Mouse (Mus musculus) urinary bladder, adult 18-20 months (tissue): ENCODE measurements around the gene Clip2.

Source experiments
- DNase-seq, 2 experiments: peaks; one replicate each; pipeline ENCODE4 v3.0.0; 2022; ENCODE audit warnings: low spot score in 2 of 2, mixed read lengths in 2 of 2

Gene Clip2

DNA sequence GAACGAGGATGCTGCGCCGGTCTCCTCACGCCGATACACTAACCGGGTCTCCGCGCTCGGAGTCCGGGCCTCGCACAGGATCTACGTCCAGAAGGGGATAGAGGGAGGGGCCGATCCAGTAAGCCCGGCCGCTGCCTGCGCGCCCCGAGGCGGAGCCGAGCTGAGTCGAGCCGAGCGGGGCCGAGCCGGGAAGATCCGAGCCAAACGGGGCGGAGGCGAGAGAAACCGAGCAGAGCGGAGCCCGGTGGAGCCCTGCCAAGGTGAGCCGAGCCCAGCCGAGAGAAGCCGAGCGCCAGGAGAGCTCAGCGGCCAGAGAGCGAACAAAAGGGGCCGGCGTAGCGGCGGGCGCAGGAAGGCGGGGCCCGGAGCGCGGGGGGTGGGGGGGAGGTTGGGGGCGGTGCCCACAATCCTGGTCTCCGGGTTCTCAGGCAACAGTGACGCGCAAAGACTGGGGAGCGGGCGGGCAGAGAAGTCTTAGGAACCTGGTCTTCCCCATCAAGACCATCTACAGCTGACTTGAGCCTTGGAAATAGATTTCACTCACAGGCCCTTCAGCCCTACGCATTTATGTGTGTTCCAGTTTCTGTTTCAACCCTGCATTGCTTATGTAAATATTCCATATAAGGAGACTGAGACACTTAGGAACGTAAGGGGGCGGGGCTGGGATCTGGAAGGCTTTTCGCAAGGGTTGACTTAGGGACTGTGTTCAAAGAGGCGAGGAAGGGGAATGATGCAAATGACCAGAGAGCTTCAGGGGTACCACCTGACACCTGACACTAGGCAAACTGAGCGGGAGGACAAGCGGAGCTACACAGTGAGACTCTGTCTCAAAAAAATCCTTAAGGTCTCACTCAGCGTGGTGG, at the start of gene Clip2:
Gene Clip2, minus strand, starts transcription at position 325 of the 863 bp plus-strand sequence.
- peak; percentile 97 to 98 for DNase-seq

DNA sequence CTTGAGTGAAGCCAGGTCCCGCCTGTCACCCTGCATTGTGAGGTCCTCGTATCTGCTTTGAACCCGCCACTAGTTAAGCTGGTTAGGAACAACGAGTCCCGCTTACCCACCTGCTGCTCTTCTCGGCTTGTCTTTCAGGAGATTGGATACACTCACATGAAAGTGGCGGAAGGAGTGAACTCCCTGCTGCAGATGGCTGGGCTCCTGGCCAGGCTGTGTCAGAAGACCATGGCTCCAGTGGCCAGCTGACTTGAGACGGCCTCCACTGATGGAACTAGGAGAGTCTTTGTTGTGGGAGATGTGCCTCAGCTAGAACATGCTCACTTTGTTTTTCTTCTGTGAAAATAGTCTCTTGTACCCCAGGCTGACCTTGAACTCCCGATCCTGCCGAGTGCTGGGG, 45.5 kb upstream of the Clip2 start:
- no peak for DNase-seq

DNA sequence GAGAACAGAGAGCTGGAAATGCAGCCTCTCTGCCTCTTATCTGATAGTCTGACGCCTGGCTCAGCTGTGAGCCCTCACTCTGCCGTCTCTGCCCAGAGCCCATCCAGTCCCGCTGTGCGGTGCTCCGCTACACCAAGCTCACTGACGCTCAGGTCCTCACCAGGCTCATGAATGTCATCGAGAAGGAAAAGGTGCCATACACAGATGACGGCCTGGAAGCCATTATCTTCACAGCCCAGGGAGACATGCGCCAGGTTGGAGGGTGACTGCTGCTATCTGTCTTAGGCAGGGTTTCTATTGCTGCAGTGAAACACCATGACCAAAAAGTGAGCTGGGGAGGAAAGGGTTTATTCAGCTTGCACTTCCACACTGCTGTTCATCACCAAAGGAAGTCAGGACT, 40.9 kb upstream of the Clip2 start:
- no peak for DNase-seq

DNA sequence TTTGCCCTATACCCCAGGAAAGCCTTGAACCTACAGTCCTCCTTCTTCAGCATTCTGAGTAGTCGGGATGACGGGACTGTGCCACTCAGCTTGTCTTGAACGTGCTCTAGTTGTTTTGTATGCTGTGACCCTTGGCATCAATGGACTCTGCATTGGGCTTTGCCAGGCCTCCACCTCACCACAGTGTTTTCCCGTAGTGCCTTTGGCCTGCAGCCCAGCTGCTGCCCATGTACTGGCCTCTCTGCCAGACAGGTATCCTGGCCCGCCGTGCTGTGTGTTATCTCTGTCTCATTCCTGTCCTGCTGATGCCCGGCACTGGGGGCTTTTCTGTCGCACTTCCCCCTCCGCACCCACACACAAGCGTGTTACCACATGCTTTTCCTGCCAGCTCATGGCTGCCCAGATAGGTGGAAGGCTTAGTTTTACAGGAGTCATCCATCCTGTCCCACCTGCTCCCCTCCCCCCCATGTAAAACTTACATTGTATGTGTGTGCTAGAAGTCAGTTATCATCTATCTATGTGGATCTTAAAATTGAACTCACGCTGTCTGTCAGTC, 39.9 kb upstream of the Clip2 start:
- no peak for DNase-seq

DNA sequence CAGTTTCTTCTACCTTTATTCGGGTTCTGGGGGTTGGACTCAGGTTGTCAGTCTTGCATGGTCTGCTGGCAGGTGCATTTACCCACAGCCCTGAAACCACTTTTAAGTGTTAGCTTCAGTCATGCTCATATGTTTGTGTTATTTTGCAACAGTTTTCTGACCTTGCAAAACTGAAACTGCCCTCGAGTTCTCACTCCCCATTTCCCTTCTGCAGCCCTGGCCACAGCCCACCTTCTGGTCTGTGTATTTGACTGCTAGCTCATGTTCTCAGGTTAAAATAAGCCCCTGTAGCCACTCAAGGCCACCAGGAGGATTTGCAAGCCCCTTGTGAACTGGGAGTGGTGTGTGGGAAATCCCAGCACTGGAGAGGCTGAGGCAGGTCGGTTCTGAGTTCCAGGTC, 37.7 kb upstream of the Clip2 start:
- DNase-seq: no peak

DNA sequence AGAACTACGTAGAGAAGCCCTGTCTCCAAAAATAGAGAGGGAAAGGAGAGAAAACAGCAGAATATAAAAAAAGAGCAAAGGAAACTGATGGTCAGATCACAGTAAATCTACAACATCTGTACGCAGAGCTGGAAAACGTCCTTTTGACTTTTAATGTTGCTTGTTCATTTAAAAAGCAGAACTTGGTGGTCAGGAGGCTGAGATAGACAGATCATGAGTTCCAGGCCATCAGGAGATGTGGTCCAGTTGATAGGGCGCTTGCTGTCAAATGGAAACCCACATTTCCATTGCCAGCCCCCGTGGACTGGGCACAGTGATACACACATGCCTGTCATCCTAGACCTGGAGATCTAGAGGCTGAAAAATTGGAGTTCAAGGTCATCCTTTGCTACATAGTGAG, 32.6 kb upstream of the Clip2 start:
- no peak for DNase-seq

DNA sequence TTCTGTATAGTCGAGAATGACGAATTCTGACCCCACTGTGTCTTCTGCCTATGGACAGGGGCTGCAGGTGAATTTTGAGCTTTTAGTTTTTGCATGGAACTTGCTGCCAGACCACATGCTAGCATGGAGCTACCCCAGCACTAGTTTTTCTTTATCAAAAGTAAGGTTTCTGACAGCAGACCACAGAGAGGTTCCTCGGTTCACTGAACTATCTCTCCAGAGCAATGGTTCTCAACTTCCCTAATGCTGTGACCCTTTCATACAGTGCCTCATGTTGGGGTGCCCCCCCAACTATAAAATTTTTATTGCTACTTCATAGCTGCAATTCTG, 31.6 kb upstream of the Clip2 start:
- no peak for DNase-seq

DNA sequence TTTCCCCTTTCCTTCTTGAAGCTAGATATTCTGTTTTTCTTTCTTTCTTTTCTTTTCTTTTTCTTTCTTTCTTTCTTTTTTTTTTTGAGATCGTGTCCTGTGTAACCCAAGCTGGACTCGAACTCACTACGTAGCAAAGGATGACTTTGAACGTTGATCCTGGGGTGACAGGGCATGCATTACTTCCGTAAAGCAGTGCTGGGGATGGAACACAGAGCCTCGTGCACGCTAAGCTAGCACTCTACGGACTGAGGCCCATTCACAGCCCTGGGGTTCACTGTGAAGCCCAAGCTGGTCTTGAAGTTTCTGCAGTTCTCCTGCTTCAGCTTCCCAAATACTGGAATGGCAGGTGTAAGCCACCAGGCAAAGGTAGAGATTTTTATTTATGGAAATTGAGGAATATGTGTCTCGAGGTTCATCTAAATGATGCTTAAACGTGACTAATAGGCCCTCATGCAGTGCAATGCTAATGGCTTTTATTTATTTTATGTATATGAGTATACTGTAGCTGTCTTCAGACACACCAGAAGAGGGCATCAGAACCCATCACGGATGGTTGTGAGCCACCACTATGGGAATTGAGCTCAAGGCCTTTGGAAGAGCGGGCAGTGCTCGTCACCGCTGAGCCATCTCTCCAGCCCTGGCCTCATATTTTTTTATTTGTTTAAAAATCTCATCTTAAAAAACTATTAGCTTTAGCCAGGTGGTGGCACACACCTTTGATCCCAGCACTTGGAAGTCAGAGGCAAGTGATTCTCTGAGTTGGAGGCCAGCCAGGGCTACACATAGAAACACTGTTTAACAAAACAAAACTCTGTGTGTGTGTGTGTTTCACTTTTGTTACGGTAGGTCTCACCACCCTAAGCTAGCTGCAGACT, 31.0 kb upstream of the Clip2 start:
- DNase-seq: no peak

DNA sequence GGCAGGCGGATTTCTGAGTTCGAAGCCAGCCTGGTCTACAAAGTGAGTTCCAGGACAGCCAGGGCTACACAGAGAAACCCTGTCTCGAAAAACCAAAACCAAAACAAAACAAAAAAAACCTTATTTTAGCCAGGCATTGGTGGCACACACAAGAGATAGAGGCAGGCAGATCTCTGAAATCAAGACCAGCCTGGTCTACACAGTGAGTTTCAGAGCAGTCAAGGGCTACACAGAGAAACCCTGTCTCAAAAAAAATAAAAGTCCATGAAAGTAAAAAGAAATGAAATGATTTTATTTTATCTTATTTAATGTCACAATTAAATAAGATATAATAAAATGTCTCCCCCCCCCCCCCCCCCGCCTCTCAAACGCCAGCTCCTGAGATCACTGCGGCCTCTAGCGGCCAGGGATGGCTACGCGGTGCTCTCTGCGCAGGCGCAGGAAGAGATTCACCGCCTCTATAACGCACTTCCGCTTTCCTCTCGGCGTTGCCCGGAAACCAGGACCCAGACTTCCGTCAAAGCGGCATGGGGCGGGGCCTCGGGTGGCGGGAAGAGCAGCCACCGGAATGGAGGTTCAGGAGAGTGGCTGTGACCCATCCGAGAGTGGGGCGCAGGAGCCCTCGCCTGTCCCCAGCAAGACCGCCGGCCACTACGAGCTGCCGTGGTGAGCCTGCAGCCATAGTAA, 30.1 kb upstream of the Clip2 start:
- DNase-seq: peak; percentile 92 to 94

DNA sequence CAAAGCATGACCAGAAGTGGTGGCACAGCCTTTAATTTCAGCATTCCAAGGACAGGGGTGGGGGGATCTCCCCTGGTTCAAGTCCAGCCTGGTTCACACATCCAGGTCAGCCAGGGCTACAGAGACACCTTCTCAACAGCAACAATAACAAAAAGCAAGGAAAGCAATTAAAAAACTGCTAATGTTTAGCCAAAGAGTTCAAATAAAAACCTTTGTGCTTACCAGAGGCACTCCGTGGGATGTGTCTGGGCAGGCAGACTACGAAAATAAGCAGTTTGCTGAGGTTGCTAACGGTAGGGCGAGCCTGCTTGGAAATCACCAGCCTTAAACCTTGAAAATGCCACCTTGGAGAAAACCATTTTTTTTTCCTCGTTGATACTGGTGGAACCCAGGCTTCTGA, 28.9 kb upstream of the Clip2 start, which contains the start of gene Rfc2:
Gene Rfc2, plus strand, starts transcription at position 221 of the 400 bp plus-strand sequence.
- DNase-seq: peak in 1 of 2 experiments; percentile 30

DNA sequence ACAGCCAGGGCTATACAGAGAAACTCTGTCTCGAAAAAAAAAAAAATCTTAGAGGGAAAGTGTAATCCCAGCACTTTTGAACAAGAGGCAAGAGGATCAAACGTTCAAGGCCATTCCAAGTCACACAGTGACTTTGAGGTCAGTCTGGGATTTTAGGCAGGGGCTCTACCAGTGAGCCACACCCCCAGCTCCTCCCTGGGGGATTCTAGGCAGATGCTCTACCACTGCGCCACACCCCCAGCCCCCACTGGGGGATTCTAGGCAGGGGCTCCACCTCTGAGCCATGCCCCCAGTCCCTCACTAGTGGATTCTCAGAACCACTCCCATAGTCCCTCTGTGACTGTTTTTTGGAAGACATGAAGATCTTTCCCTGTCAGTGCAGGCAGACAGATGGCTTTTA, 26.9 kb upstream of the Clip2 start:
- DNase-seq: no peak

DNA sequence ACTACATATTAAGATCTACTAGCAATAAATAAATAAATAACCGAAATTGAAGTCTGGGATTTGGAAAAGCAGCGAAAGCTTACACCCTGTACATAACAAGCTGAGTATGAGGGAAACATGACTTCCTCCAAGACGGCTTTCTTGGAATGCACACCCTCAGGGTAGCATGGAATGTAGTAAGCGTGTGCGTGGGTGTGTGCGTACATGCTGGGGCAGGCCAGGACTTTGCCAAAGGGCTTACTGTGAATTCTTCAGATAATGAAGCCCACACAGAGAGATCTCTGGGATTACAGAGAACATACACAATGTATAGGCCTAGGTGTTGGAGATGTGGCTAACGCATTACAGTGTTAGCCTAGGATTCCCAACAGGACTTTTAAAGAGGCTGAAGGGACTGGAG, 25.3 kb upstream of the Clip2 start:
- no peak for DNase-seq

DNA sequence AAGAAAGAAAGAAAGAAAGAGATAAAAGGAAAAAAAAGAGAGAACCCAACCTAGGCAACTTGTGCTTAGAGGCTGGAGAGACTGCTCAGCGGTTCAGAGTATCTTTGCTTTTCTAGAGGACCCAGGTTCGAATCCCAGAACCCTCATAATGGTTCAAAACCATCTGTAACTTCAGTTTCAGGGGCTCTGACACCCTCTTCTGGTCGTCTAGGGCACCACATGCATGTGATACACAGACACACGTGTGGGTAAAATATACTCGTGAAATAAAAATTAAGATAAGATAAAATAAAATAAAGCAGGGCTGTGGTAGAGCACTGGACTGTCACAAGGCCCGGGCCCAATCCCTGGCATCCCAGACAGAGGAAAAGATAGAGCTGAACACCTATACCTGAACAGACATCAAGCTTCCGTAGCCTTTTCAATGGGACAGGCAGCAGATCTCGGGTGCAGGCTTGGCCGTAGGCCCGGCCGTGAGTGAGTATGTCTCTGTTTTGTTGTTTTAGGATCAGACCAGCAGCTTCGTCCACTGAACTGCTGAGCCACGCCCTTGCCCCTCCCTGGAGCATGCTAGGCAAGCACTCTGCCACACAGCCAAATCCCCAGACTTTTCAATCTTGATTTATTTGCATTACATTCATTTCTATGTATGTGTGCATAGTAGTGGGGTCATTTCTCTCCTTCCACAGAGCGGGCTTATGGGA, 24.4 kb upstream of the Clip2 start:
- peak; percentile 33 to 44 for DNase-seq

DNA sequence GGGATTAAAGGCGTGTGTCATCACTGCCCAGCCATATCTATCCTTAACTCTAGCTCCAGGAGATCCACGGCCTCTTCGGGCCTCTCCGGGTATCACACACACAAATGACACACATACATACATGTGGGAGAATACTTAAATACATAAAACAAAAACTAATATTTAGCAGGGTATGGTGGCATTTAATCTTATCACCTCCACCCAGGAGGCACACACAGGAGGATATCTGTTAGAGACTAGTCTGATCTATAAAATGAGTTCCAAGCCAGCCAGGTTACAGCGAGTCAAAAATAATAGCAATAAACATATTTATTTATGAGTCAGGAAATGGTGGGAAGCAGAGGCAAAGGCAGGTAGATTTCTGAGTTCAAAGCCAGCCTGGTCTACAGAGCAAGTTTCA, 23.6 kb upstream of the Clip2 start:
- no peak for DNase-seq

DNA sequence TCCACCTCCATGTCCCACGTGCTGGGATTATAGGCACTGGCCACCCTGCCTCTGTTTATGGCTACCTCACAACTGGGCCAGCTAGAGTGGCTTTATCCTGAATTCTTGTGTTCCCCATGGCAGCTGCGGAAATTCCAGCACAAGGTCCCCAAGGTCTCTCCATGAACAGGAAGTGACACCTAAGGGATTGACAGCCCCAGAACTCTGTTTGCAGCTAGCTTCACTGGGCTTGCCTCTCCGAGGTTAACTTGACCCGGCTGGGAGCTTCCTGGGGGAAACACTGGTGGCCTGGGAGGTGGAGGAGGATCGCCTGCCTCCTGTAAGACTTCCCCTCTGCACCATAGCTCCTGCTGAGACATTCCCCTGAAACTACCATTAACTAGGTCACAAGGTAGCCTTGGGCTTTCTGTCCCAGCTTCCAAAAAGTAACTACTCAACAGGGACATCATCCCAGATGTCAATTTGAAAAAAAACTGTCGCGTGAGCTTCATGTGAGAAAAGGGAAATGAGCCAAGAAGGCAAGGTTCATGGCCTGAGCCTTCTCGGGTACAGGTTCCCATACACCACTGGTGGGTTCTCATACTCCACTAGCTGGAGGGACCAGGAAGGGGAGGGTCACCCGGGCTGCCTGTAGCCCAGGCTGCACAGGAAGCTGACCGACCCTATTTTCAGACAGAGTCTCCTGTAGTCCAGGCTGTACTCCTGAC, 20.4 kb upstream of the Clip2 start:
- DNase-seq: no peak

DNA sequence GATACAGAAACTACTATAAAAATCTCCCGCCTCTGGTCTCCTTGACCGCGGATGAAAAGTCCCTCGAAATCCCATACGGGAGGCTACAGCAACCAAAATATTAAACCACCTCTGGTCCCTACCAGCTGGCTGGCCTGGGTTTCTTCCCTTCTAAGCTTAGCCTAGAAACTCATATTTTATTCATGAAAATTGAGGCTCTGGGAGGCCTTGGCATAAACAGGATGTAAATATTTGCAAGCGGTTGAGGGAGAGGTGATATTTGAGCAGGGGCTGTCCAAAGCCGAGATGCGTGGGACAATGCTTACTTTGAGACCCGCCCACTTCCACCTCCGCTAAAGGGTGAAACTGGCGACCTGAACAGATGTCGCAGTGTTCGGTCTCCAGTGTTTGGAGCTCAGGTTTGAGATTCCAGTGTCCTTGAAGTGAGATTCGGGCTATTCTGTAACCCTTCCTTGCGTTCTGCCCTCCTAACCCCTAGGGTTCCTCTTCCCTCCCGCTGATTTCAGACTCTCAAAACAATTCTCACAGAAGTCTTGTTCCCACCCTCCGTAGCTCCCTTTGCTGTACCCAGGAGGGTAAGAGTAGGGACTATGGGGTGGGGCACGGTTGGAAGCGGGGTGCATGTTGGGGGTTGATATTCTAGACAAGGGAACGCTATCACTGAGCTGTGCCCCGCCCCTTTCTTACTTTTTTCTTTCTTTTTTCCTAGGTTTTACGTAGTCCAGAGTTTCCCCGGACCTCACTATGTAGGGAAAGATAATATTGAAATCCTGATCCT, 19.7 kb upstream of the Clip2 start:
- DNase-seq: no peak

DNA sequence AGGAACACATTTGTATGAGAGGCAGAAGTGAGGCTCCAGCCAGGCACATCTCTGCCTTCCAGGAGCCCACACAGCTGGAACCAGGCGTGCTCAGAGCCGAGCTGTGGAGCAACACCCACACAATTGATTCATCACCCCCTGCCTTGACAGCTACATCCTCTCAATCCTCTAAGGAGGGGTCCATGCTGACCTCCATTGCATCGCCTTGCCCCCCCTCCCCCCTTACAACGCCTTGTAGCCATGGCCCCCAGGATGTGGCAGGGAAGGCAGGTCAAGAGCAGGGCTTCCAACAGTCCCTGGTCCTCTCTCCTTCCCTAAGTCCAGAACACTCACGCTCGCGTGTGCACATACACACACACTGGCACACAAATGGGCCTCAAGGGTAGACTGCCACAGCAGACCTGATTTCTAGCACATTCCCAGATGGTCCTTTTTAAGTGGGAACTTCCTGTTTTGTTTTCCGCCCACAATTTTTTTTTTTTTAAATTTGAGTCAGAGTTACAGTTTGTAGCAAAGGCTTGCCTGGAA, 16.8 kb upstream of the Clip2 start:
- DNase-seq: no peak

DNA sequence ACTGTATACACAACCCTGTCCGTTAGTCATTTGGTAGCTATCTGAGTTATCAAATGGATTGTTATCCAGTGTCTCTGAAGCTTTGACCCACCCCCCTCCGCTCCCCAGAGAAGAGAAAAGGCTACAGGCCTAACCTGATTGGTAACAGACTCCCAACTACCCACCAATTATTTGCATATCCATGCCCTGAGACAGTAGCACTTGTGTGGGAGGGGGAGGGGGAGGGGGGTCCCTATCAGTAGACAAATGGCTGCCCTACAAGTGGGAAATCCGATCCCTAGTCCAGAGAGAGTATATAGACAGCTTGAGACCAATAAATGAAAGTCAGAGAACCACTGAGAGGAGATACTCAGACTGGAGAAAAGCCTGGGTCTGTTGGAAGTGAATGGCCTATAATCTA, 15.8 kb upstream of the Clip2 start:
- no peak for DNase-seq

DNA sequence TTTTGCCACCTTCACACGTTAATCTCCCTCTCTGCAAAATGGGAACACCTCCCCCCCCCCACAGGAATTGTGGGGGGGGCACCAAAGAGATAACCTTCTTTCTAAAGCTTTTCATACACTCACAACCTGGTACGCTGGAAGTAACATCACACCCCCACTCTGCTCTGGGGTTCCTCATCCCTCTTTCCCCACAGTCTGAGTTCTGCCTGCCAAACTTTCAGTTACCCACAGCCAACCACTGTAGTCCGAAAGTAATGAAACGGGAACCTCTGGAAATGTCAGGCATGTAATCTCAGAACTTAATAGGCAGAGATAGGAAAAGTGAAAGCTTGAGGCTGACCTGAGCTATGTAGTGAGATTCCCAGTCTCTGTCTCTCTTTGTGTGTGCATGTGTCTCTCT, 15.2 kb upstream of the Clip2 start:
- DNase-seq: no peak

DNA sequence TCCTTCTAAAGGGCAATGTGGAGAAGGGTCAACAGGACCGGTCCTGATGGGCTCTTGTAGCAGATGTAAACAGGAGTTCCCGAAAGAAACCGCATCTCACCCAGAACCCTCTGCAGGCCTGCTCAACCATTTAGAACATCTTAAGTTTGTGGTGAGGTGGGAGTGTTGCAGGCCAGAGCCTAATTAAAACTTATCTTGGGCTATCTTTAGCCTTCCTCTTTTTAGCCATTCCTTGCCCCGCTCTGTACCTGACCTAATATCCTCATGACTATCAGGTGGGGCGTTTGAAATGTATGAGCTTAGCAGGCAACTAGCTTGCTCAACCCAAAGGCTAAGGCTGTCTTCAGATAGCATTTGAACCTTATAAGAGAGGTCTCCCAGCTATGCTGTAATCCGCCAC, 13.5 kb upstream of the Clip2 start:
- DNase-seq: no peak
